Mouse (Mus musculus): ENCODE measurements at regions not wholly inside any gene's neighbourhood (a gene's known extent, or its start where the extent isn't known, plus 50 kb on each side); places are given as distances from the start of the nearest gene placed in this dataset.

GRCm38 (mm10) chr4:142539200-142539750 lies 300.1 kb upstream of the Kazn start:
- H3K4me1 ChIP-seq, result peaks cover 4% of the 10 kb centered on the region; the same call in 1 of the 2 replicates

GRCm38 (mm10) chr4:142527080-142527479 lies 287.9 kb upstream of the Kazn start:
- WGBS, result 39% methylated on average over 6 of the region's 6 CpGs
- Histone ChIP-seq H3K27ac (no peak overlapping the region), H3K27me3 (ENCODE audit: low read depth, poor library complexity, severe bottlenecking) (no peaks in the 10 kb centered on the region), H3K4me1 (no peaks in the 10 kb centered on the region), H3K9me3 (replicated peaks) (no peaks in the 10 kb centered on the region), H3K4me3 (no peak overlapping the region), H3K36me3 (no peaks in the 10 kb centered on the region)
- DNase-seq (ENCODE audit: low spot score), result no peak

More at GRCm38 (mm10) chr4:142539200-142539750, 300.1 kb upstream of the Kazn start:
- DNase-seq (ENCODE audit: low spot score), result no peak
- 82% methylated on average over 12 of the region's 12 CpGs for whole genome bisulfite sequencing
- Histone ChIP-seq H3K27ac (no peak overlapping the region), H3K9me3 (replicated peaks) (no peaks in the 10 kb centered on the region), H3K36me3 (no peaks in the 10 kb centered on the region), H3K4me3 (no peak overlapping the region), H3K27me3 (ENCODE audit: low read depth, poor library complexity, severe bottlenecking) (no peaks in the 10 kb centered on the region)

GRCm38 (mm10) chr4:142517478-142518455 lies 278.6 kb upstream of the Kazn start:
- Histone ChIP-seq H3K27ac (no peak overlapping the region), H3K36me3 (no peaks in the 10 kb centered on the region), H3K27me3 (ENCODE audit: low read depth, poor library complexity, severe bottlenecking) (no peaks in the 10 kb centered on the region), H3K9me3 (replicated peaks) (no peaks in the 10 kb centered on the region), H3K4me1 (no peaks in the 10 kb centered on the region), H3K4me3 (no peak overlapping the region)
- DNase-seq (ENCODE audit: low spot score), result no peak
- WGBS, result 81% methylated on average over 21 of the region's 21 CpGs

- no peaks in the 10 kb centered on the region for H3K9me3 ChIP-seq (replicated peaks)
- no peaks in the 10 kb centered on the region for H3K36me3 ChIP-seq
- H3K27ac ChIP-seq, result no peak overlapping the region
- whole genome bisulfite sequencing, result 90% methylated on average over 4 of the region's 4 CpGs
- H3K27me3 ChIP-seq (ENCODE audit: low read depth, poor library complexity, severe bottlenecking), result no peaks in the 10 kb centered on the region
- H3K4me3 ChIP-seq, result no peak overlapping the region
- no peak for DNase-seq (ENCODE audit: low spot score)
- no peaks in the 10 kb centered on the region for H3K4me1 ChIP-seq
Observed at GRCm38 (mm10) chr4:142514751-142515150, 275.6 kb upstream of the Kazn start.

- H3K4me3 ChIP-seq, result no peak overlapping the region
- no peak for DNase-seq (ENCODE audit: low spot score)
- 93% methylated on average over 2 of the region's 2 CpGs for WGBS
- H3K27me3 ChIP-seq (ENCODE audit: low read depth, poor library complexity, severe bottlenecking), result no peaks in the 10 kb centered on the region
- peaks cover 16% of the 10 kb centered on the region for H3K4me1 ChIP-seq
- no peak overlapping the region for H3K27ac ChIP-seq
- H3K36me3 ChIP-seq, result no peaks in the 10 kb centered on the region
- no peaks in the 10 kb centered on the region for H3K9me3 ChIP-seq (replicated peaks)
Observed at GRCm38 (mm10) chr4:142509386-142509785, 270.2 kb upstream of the Kazn start.

GRCm38 (mm10) chr4:142506383-142507211 lies 267.4 kb upstream of the Kazn start:
- Histone ChIP-seq H3K4me3 (no peak overlapping the region), H3K27ac (no peak overlapping the region), H3K36me3 (no peaks in the 10 kb centered on the region), H3K27me3 (ENCODE audit: low read depth, poor library complexity, severe bottlenecking) (no peaks in the 10 kb centered on the region), H3K4me1 (peaks cover 16% of the 10 kb centered on the region), H3K9me3 (replicated peaks) (no peaks in the 10 kb centered on the region)
- 11% methylated on average over 13 of the region's 13 CpGs for WGBS
- DNase-seq (ENCODE audit: low spot score), result no peak

- WGBS, result 93% methylated on average over 15 of the region's 15 CpGs
- H3K9me3 ChIP-seq (replicated peaks), result no peaks in the 10 kb centered on the region
- DNase-seq (ENCODE audit: low spot score), result no peak
- H3K36me3 ChIP-seq, result no peaks in the 10 kb centered on the region
- no peak overlapping the region for H3K4me3 ChIP-seq
- H3K27me3 ChIP-seq (ENCODE audit: low read depth, poor library complexity, severe bottlenecking), result no peaks in the 10 kb centered on the region
- no peak overlapping the region for H3K27ac ChIP-seq
- H3K4me1 ChIP-seq, result peaks cover 29% of the 10 kb centered on the region
Observed at GRCm38 (mm10) chr4:142503761-142504160, 264.6 kb upstream of the Kazn start.

GRCm38 (mm10) chr4:142501177-142501576 lies 262.0 kb upstream of the Kazn start:
- peaks cover 44% of the 10 kb centered on the region for H3K4me1 ChIP-seq
- no peaks in the 10 kb centered on the region for H3K36me3 ChIP-seq
- H3K4me3 ChIP-seq, result no peak overlapping the region
- peaks cover 13% of the 10 kb centered on the region for H3K27me3 ChIP-seq (ENCODE audit: low read depth, poor library complexity, severe bottlenecking)
- H3K9me3 ChIP-seq (replicated peaks), result no peaks in the 10 kb centered on the region
- WGBS, result 69% methylated on average over 8 of the region's 8 CpGs
- no peak for DNase-seq (ENCODE audit: low spot score)
- H3K27ac ChIP-seq, result no peak overlapping the region

- H3K9me3 ChIP-seq (replicated peaks), result no peaks in the 10 kb centered on the region
- no peak for DNase-seq (ENCODE audit: low spot score)
- H3K27me3 ChIP-seq (ENCODE audit: low read depth, poor library complexity, severe bottlenecking), result peaks cover 20% of the 10 kb centered on the region
- H3K4me1 ChIP-seq, result peaks cover 43% of the 10 kb centered on the region
- WGBS, result 88% methylated on average over 7 of the region's 7 CpGs
- H3K27ac ChIP-seq, result no peak overlapping the region
- H3K4me3 ChIP-seq, result no peak overlapping the region
- no peaks in the 10 kb centered on the region for H3K36me3 ChIP-seq
Observed at GRCm38 (mm10) chr4:142500541-142500940, 261.3 kb upstream of the Kazn start.

- Histone ChIP-seq H3K9me3 (replicated peaks) (no peaks in the 10 kb centered on the region), H3K36me3 (no peaks in the 10 kb centered on the region), H3K4me1 (peaks cover 43% of the 10 kb centered on the region), H3K4me3 (no peak overlapping the region), H3K27ac (no peak overlapping the region), H3K27me3 (ENCODE audit: low read depth, poor library complexity, severe bottlenecking) (peaks cover 28% of the 10 kb centered on the region)
- no peak for DNase-seq (ENCODE audit: low spot score)
- WGBS, result 45% methylated on average over 12 of the region's 12 CpGs
Observed at GRCm38 (mm10) chr4:142496605-142497004, 257.4 kb upstream of the Kazn start.

- no peak for DNase-seq (ENCODE audit: low spot score)
- H3K36me3 ChIP-seq, result no peaks in the 10 kb centered on the region
- H3K9me3 ChIP-seq (replicated peaks), result no peaks in the 10 kb centered on the region
- peaks cover 28% of the 10 kb centered on the region for H3K27me3 ChIP-seq (ENCODE audit: low read depth, poor library complexity, severe bottlenecking)
- H3K4me1 ChIP-seq, result peaks cover 22% of the 10 kb centered on the region
- no peak overlapping the region for H3K4me3 ChIP-seq
- WGBS, result 75% methylated on average over 10 of the region's 10 CpGs
- H3K27ac ChIP-seq, result no peak overlapping the region
Observed at GRCm38 (mm10) chr4:142492926-142493492, 253.8 kb upstream of the Kazn start.

- WGBS, result 83% methylated on average over 4 of the region's 4 CpGs
- no peaks in the 10 kb centered on the region for H3K27me3 ChIP-seq (ENCODE audit: low read depth, poor library complexity, severe bottlenecking)
- no peaks in the 10 kb centered on the region for H3K36me3 ChIP-seq
- H3K4me3 ChIP-seq, result no peak overlapping the region
- no peaks in the 10 kb centered on the region; the same call in 1 of the 2 replicates for H3K4me1 ChIP-seq
- no peak overlapping the region for H3K27ac ChIP-seq
- no peaks in the 10 kb centered on the region for H3K9me3 ChIP-seq (replicated peaks)
- no peak for DNase-seq (ENCODE audit: low spot score)
Observed at GRCm38 (mm10) chr4:142485784-142486423, 246.7 kb upstream of the Kazn start.
